Mouse (Mus musculus): ENCODE results near the gene H3f3a.

- TF ChIP-seq POLR2A (IDR thresholded peaks at IDR 0.05; ENCODE audit: borderline replicate concordance, extremely low read depth, low read depth, low read length) (no peak), CTCF (IDR thresholded peaks at IDR 0.05; ENCODE audit: insufficient read depth, low read length) (no peak)
These were observed 21.8 kb downstream of the H3f3a start for GRCm38 (mm10) chr1:180791821-180792480.
